Mouse (Mus musculus) lung, postnatal 0 days (tissue): ENCODE measurements around the gene Pth1r.

Source experiments
- CTCF ChIP-seq: IDR thresholded peaks from 2 replicates; pipeline ENCODE4 v1.5.1; 2016; ENCODE audit warnings: antibody characterized with exemption, mild to moderate bottlenecking
- EP300 ChIP-seq: IDR thresholded peaks from 2 replicates; pipeline ENCODE4 v1.6.1; 2016; ENCODE audit warnings: antibody characterized with exemption, mild to moderate bottlenecking, control low read depth

GRCm38 (mm10) chr9:110696427-110696826, 50.5 kb downstream of the Pth1r start:
- TF ChIP-seq CTCF = peak; percentile 12
- TF ChIP-seq EP300 = no peak
